Mouse (Mus musculus): Measurements from ENCODE around the gene Sh2d2a.

GRCm38 (mm10) chr3:87891481-87891880 is 44.9 kb downstream of the Sh2d2a start:
- TF ChIP-seq CTCF (IDR thresholded peaks at IDR 0.05; ENCODE audit: low read depth, low read length) (no peak), POLR2AphosphoS5 (IDR thresholded peaks at IDR 0.05; ENCODE audit: insufficient replicate concordance, low read depth, low read length) (no peak), GATA2 (IDR thresholded peaks at IDR 0.05; ENCODE audit: borderline replicate concordance, low read depth, low read length) (no peak)
